Mouse (Mus musculus): ENCODE measurements around the gene Lrig1.

Lrig1 gene

GRCm38 (mm10) chr6:94618671-94619070, 81.3 kb downstream of the Lrig1 start:
- DNase-seq (ENCODE audit: low spot score in 2 of 2) = no peak

GRCm38 (mm10) chr6:94615936-94616335, 84.0 kb downstream of the Lrig1 start:
- no peak for DNase-seq (ENCODE audit: low spot score in 2 of 2)

GRCm38 (mm10) chr6:94614346-94614745, 85.6 kb downstream of the Lrig1 start:
- DNase-seq (ENCODE audit: low spot score in 2 of 2) = no peak

- no peak for DNase-seq (ENCODE audit: low spot score in 2 of 2)
These were observed 86.6 kb downstream of the Lrig1 start for GRCm38 (mm10) chr6:94613235-94613895.

- no peak for DNase-seq (ENCODE audit: low spot score in 2 of 2)
These were observed 95.4 kb downstream of the Lrig1 start for GRCm38 (mm10) chr6:94604546-94604945.

DNA sequence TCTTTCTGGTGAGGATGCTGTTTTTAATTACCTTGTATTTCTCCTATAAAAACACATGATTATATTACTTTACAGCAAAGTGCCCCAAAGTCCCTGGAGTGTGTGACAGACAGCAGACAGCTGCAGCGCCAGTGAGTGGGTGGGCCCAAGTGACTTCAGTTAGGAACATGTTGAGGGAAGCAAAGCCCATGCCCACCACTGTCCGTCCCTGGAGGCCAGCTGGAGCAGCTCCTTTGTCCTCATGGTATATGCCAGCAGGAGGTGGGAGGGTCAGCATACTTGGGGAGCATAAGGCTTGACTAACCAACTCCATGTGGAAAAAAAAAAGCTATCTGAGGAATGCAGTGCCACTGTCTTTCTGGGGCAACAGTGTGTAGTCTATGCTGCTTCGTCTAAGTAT, 95.9 kb downstream of the Lrig1 start:
- no peak for DNase-seq (ENCODE audit: low spot score in 2 of 2)

DNA sequence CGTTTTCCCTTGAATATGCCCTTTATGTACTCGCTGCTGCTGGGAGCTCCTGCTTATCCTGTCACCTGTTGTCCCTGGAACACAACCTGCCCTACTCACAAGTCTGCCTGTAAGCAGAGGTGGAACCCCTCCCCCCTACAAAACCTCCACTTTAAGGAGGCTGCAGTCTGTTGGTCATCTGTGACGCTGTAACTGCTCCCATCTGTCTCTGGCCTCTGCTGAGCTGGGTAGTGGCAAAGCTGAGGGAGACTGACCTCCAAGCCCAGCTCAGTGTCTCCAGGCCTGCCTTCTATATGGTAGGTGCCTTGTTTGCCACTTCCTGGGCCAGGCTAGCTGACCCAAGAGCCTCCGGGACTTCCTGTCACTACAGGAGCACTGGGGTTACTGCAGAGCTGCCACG, 98.1 kb downstream of the Lrig1 start:
- no peak for DNase-seq (ENCODE audit: low spot score in 2 of 2)

GRCm38 (mm10) chr6:94601101-94601500, 98.9 kb downstream of the Lrig1 start:
- DNase-seq (ENCODE audit: low spot score in 2 of 2) = no peak

DNA sequence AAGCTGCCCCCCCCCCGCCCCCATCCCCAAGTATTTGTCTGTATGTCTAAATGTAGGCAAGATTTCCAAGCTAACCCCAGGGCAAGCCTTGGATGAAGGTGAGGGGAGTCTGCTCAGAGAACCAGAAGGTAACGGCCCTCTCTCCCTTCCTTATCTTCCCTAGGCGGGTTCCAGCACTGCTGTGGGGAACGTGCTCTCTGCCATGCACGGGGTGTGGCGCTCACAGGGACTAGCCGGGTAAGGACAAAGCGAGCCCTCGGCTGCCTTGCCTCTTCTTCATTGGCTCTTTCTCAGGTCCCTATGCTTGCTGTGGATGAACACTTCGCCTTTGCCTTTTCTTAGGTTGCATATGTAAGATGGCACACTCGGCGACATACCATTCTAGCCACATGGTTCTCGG, 100.9 kb downstream of the Lrig1 start:
- no peak for DNase-seq (ENCODE audit: low spot score in 2 of 2)

DNA sequence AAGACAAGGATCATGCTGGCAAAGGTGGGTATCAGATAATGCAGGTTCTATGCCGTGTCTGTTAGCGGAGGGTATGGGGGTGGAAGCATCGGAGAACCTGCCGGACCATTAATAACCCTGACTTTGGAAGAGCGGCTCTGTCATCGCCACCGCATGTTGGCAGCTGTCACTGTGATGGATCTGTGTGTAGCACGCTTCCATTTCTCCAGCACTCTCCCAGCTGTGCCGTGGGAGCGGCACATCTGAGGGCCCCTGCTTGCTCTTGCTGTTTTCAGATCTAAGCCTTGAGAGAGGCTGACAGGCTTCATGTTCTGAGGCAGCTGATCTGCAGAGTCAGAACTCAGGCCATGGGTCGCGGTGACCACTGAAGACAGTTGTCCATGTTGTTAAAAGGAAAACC, 101.5 kb downstream of the Lrig1 start:
- DNase-seq (ENCODE audit: low spot score in 2 of 2) = no peak

- peak in 1 of 2 experiments; percentile 12 for DNase-seq (ENCODE audit: low spot score in 2 of 2)
These were observed 103.0 kb downstream of the Lrig1 start for GRCm38 (mm10) chr6:94596761-94597485.

GRCm38 (mm10) chr6:94596051-94596760, 103.8 kb downstream of the Lrig1 start:
- DNase-seq (ENCODE audit: low spot score in 2 of 2) = peak in 1 of 2 experiments; percentile 13

DNA sequence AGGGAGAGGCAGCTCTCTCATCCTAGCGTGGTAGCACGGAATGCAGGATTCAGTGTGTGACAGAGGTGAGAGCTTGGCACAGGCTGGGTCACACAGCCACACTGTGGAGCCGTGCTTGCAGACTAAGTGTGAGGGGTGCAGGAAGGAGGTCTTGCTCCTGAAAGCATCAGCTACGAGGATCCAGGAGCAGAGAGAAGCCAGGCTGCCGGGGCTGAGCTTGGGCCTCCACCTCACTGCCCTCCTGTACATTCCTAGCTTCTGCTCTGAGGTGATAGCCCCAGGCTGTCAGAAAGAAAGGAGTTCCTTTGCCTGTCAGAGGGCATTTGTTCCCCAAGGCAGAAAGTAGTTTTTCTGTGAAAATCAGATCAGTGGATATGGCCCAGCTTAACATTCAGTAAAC, 104.8 kb downstream of the Lrig1 start:
- peak in 1 of 2 experiments; percentile 11 for DNase-seq (ENCODE audit: low spot score in 2 of 2)

DNA sequence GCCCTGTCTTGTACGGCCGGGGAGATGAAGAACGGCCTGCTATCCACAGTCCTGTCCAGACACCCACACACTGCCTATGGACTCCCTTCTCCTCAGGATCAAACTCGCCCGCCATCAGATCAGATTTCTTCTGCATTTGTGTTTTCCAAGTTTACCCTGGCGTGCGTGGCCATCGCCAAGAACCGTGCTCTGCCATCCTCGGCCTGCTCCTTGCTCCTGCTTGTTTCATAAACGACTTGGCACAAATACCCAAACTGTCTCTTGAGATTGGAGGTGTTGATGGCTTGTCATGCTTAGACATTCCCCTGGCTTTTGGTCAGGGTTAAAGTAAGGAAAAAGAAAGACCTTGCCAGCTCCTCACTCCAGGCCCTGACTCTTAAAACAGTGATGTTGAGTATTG, 105.2 kb downstream of the Lrig1 start:
- peak in 1 of 2 experiments; percentile 14 for DNase-seq (ENCODE audit: low spot score in 2 of 2)

- DNase-seq (ENCODE audit: low spot score in 2 of 2) = no peak
These were observed 105.8 kb downstream of the Lrig1 start for GRCm38 (mm10) chr6:94594096-94594665.

DNA sequence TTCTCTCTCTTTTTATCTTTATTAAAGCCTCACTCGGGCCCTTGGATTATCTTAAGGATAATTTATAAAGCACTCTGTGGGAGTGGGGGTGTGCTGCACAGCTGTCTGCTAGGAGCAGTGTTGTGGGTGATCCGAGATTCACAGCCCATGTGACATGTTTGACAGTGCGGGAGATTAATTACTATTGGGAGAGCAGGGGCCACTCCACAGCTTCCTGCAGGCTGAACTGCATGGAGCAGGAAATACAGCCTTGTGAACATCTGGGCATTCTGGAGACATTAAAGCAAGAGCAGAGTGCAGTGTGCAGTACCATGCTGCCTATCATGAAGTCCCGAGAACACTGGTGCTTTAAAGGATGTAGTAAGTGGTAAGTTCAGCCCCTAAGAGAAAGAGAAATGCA, 107.2 kb downstream of the Lrig1 start:
- no peak for DNase-seq (ENCODE audit: low spot score in 2 of 2)

DNA sequence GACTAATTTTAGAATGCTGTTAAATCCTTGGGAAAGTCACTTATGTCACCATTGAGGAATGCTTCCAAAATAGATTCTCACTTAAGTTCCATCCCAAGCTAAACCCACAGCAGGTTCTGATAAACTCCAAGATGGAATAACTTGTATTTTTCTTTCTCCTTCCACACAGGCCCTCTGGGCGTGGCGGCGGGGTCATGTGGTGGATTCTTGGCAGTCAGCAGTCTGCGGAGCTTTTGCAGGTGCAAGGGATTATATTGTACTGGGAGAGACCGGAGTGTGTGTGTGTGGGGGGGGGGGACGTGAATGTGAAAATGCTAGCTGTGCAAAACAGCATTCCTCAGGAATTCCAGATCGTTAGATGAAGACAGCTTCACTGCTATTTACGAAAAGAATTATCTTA, 107.7 kb downstream of the Lrig1 start:
- DNase-seq (ENCODE audit: low spot score in 2 of 2) = no peak

DNA sequence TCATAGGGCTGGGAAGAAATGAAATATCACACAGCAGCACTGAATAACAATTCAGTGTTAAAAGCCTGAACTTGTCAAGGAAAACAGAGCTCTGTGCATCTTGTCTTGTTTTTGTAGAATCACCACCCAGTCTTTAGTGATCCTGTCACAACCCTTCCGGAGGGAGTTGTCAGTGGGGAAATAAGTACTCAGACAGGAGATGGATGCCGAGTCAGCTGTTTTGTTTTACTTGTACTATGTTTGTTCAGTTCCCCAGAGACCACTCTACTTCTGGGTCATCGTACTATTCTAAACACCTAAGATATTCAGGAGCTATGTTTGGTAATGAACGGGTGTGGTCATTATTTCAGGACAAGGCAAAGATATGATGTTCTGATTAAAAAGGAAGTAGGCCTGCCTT, 111.6 kb downstream of the Lrig1 start:
- no peak for DNase-seq (ENCODE audit: low spot score in 2 of 2)

DNA sequence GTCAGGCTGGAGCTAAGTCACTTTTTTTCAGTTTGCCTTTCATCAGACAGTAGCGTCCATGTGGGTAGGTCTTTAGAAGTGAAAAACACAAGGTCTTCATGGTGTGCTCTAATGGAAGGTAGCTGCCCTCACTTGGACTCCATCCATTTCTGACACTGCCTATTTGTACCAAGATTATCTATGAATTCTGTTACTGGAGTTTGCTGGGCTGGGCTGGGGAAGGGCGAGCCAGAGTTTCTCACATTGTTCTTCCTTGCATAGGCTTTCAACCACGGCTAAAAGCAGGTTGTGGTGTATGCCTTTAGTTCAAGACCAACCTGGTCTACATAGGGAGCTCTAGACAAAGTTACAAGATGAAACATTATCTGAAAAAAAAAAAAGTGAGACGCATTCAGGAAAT, 115.0 kb downstream of the Lrig1 start:
- DNase-seq (ENCODE audit: low spot score in 2 of 2) = no peak

DNA sequence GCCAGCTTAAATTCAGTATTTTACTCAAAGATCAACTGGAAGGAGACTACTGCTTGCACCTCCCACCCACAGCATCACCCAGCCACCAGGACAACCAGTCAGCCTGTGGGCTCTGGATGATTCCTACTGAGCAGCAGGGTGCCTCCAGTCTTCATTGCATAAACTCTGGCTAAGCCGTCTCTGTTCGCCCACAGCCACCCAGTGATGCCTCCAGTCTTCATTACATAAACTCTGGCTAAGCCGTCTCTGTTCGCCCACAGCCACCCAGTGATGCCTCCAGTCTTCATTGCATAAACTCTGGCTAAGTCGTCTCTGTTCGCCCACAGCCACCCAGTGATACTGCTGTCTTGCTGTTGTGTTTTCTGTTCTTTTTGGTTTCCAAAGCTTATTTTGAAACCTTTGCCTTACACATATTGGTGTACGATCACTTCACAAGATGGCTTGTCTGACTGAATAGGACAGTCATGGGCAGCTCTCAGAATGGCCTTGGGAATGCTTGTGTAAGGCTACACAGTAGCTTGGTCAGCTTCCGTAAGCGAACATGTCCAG, 115.7 kb downstream of the Lrig1 start:
- DNase-seq (ENCODE audit: low spot score in 2 of 2) = no peak

GRCm38 (mm10) chr6:94582055-94582454, 117.9 kb downstream of the Lrig1 start:
- no peak for DNase-seq (ENCODE audit: low spot score in 2 of 2)

GRCm38 (mm10) chr6:94577991-94578390, 122.0 kb downstream of the Lrig1 start:
- no peak for DNase-seq (ENCODE audit: low spot score in 2 of 2)

Data from cerebellum, postnatal 4 days (tissue).